Mouse (Mus musculus): ENCODE measurements around the gene Gm13757. TPM values are rescaled to one million over a fixed set of nuclear protein-coding genes. Genes with fewer than 3 reads are reported as not detected.

The Gm13757 gene
- not detected for polyA plus RNA-seq (2014; fragmentation: Illumina TruSeq; extraction: RNeasy Lipid Tissue Mini Kit (QIAGEN cat#74804); ENCODE audit: low read depth, low replicate concordance)

GRCm38 (mm10) chr2:88449031-88449430 lies at the start of gene Gm13757:
Gene Gm13757, minus strand, starts transcription at chr2:88449131.

GRCm38 (mm10) chr2:88493020-88493419 lies 44.1 kb upstream of the Gm13757 start, which contains the start of gene Olfr1185-ps1:
Gene Olfr1185-ps1, plus strand, starts transcription at chr2:88493320.

GRCm38 (mm10) chr2:88483298-88483697 lies 34.4 kb upstream of the Gm13757 start, which contains the start of gene Olfr1184:
Gene Olfr1184, plus strand, starts transcription at chr2:88483598.

GRCm38 (mm10) chr2:88454567-88454966 lies 5.6 kb upstream of the Gm13757 start, which contains the start of gene Olfr1183:
Gene Olfr1183, plus strand, starts transcription at chr2:88454867.

GRCm38 (mm10) chr2:88426071-88426470 lies 22.9 kb downstream of the Gm13757 start, which contains the start of gene Olfr1181:
Gene Olfr1181, minus strand, starts transcription at chr2:88426171.

GRCm38 (mm10) chr2:88419051-88419450 lies 29.9 kb downstream of the Gm13757 start, which contains the start of gene Olfr1180:
Gene Olfr1180, minus strand, starts transcription at chr2:88419151.

GRCm38 (mm10) chr2:88406353-88406752 lies 42.6 kb downstream of the Gm13757 start, which contains the start of gene Olfr1179:
Gene Olfr1179, minus strand, starts transcription at chr2:88406453.

Other genes with a start within 250 kb of the Gm13757 start
- gene Olfr1170, start 220.8 kb downstream of the Gm13757 start, polyA plus RNA-seq (2014; fragmentation: Illumina TruSeq; extraction: RNeasy Lipid Tissue Mini Kit (QIAGEN cat#74804); ENCODE audit: low read depth, low replicate concordance): not detected
- not detected for gene Olfr1173, start 169.3 kb downstream of the Gm13757 start, polyA plus RNA-seq (2014; fragmentation: Illumina TruSeq; extraction: RNeasy Lipid Tissue Mini Kit (QIAGEN cat#74804); ENCODE audit: low read depth, low replicate concordance)
- not detected for gene Olfr1174-ps, start 134.0 kb downstream of the Gm13757 start, polyA plus RNA-seq (2014; fragmentation: Illumina TruSeq; extraction: RNeasy Lipid Tissue Mini Kit (QIAGEN cat#74804); ENCODE audit: low read depth, low replicate concordance)
- gene Olfr1175-ps, start 121.9 kb downstream of the Gm13757 start, polyA plus RNA-seq (2014; fragmentation: Illumina TruSeq; extraction: RNeasy Lipid Tissue Mini Kit (QIAGEN cat#74804); ENCODE audit: low read depth, low replicate concordance): not detected
- not detected for gene Olfr1176, start 112.4 kb downstream of the Gm13757 start, polyA plus RNA-seq (2014; fragmentation: Illumina TruSeq; extraction: RNeasy Lipid Tissue Mini Kit (QIAGEN cat#74804); ENCODE audit: low read depth, low replicate concordance)
- not detected for gene Olfr1177-ps, start 102.6 kb downstream of the Gm13757 start, polyA plus RNA-seq (2014; fragmentation: Illumina TruSeq; extraction: RNeasy Lipid Tissue Mini Kit (QIAGEN cat#74804); ENCODE audit: low read depth, low replicate concordance)
- not detected for gene Olfr1178, start 62.1 kb downstream of the Gm13757 start, polyA plus RNA-seq (2014; fragmentation: Illumina TruSeq; extraction: RNeasy Lipid Tissue Mini Kit (QIAGEN cat#74804); ENCODE audit: low read depth, low replicate concordance)
- gene Olfr1179, start 42.7 kb downstream of the Gm13757 start, polyA plus RNA-seq (2014; fragmentation: Illumina TruSeq; extraction: RNeasy Lipid Tissue Mini Kit (QIAGEN cat#74804); ENCODE audit: low read depth, low replicate concordance): not detected
- gene Olfr1180, start 30.0 kb downstream of the Gm13757 start, polyA plus RNA-seq (2014; fragmentation: Illumina TruSeq; extraction: RNeasy Lipid Tissue Mini Kit (QIAGEN cat#74804); ENCODE audit: low read depth, low replicate concordance): not detected
- not detected for gene Olfr1181, start 23.0 kb downstream of the Gm13757 start, polyA plus RNA-seq (2014; fragmentation: Illumina TruSeq; extraction: RNeasy Lipid Tissue Mini Kit (QIAGEN cat#74804); ENCODE audit: low read depth, low replicate concordance)
- not detected for gene Olfr1183, start 5.7 kb upstream of the Gm13757 start, polyA plus RNA-seq (2014; fragmentation: Illumina TruSeq; extraction: RNeasy Lipid Tissue Mini Kit (QIAGEN cat#74804); ENCODE audit: low read depth, low replicate concordance)
- gene Olfr1184, start 34.5 kb upstream of the Gm13757 start, polyA plus RNA-seq (2014; fragmentation: Illumina TruSeq; extraction: RNeasy Lipid Tissue Mini Kit (QIAGEN cat#74804); ENCODE audit: low read depth, low replicate concordance): not detected
- not detected for gene Olfr1185-ps1, start 44.2 kb upstream of the Gm13757 start, polyA plus RNA-seq (2014; fragmentation: Illumina TruSeq; extraction: RNeasy Lipid Tissue Mini Kit (QIAGEN cat#74804); ENCODE audit: low read depth, low replicate concordance)
- gene Olfr1186, start 69.4 kb upstream of the Gm13757 start, polyA plus RNA-seq (2014; fragmentation: Illumina TruSeq; extraction: RNeasy Lipid Tissue Mini Kit (QIAGEN cat#74804); ENCODE audit: low read depth, low replicate concordance): not detected
- gene Olfr1188, start 107.8 kb upstream of the Gm13757 start, polyA plus RNA-seq (2014; fragmentation: Illumina TruSeq; extraction: RNeasy Lipid Tissue Mini Kit (QIAGEN cat#74804); ENCODE audit: low read depth, low replicate concordance): not detected
- gene Olfr1189, start 137.3 kb upstream of the Gm13757 start, polyA plus RNA-seq (2014; fragmentation: Illumina TruSeq; extraction: RNeasy Lipid Tissue Mini Kit (QIAGEN cat#74804); ENCODE audit: low read depth, low replicate concordance): not detected
- gene Olfr1191-ps1, start 191.4 kb upstream of the Gm13757 start, polyA plus RNA-seq (2014; fragmentation: Illumina TruSeq; extraction: RNeasy Lipid Tissue Mini Kit (QIAGEN cat#74804); ENCODE audit: low read depth, low replicate concordance): not detected
- not detected for gene Olfr1192-ps1, start 199.4 kb upstream of the Gm13757 start, polyA plus RNA-seq (2014; fragmentation: Illumina TruSeq; extraction: RNeasy Lipid Tissue Mini Kit (QIAGEN cat#74804); ENCODE audit: low read depth, low replicate concordance)
- not detected for gene Olfr1193, start 226.5 kb upstream of the Gm13757 start, polyA plus RNA-seq (2014; fragmentation: Illumina TruSeq; extraction: RNeasy Lipid Tissue Mini Kit (QIAGEN cat#74804); ENCODE audit: low read depth, low replicate concordance)
- not detected for gene Olfr1195, start 240.1 kb upstream of the Gm13757 start, polyA plus RNA-seq (2014; fragmentation: Illumina TruSeq; extraction: RNeasy Lipid Tissue Mini Kit (QIAGEN cat#74804); ENCODE audit: low read depth, low replicate concordance)

Data from sigmoid colon, adult 10 weeks (tissue).